ENCODE assay signal across 11 mouse cellular contexts in genomic region chr12:10571643-10572377, GRCm38 (mm10).
DNase-seq lines count a peak whose midpoint lies in the region; ATAC-seq and TF ChIP-seq lines count a peak whose summit lies in the region.
"Had no signal": no experiment of that assay in that cellular context is flagged by ENCODE, and none has a peak within 500 bp of the region (broad histone marks: within the 10 kb centered on the region; RNA-seq: fewer than 3 reads in every experiment).

No protein-coding gene starts in this region.

- no peak overlapping the region for H3K4me3 ChIP-seq in left cerebral cortex, adult 2 months
- no peak overlapping the region for H3K4me3 ChIP-seq in G1E (ENCODE audit: low read depth, low read length)

- H3K9me3 ChIP-seq in G1E (replicated peaks), result no peaks in the 10 kb centered on the region

- DNase-seq in embryo, embryonic 10 days (ENCODE audit: low spot score), result peak; percentile 13
- DNase-seq in embryo, embryonic 9.5 days (ENCODE audit: extremely low spot score), result no peak
- no peak for DNase-seq in left cerebral cortex, adult 2 months (ENCODE audit: extremely low spot score in 1 of 2, low spot score in 2 of 2)
- no peak for DNase-seq in left cerebral cortex, postnatal 36 days (ENCODE audit: low spot score in 2 of 2)
- no peak for DNase-seq in G1E (ENCODE audit: low spot score)
- DNase-seq in forelimb bud, embryonic 11.5 days (ENCODE audit: low read depth, low spot score), result peak; percentile 69
- no peak for DNase-seq in heart, postnatal 36 days
- DNase-seq: cerebellum, adult 9-11 months; kidney, postnatal 25 days; lung, postnatal 36 days had no signal

- no peak overlapping the region for H3K27ac ChIP-seq in left cerebral cortex, adult 2 months

- H3K4me1 ChIP-seq in G1E (ENCODE audit: insufficient read depth, low read depth, low read length), result no peaks in the 10 kb centered on the region

- no peak for ATAC-seq in G1E (ENCODE audit: extremely low read depth, insufficient number of reproducible peaks, low FRiP score, poor library complexity, severe bottlenecking)
- ATAC-seq in CD4-positive, CD25-positive, alpha-beta regulatory T cell, adult 4 months, result no peak

- no peaks in the 10 kb centered on the region for H3K27me3 ChIP-seq in G1E (ENCODE audit: insufficient read depth, low read length)

- intact Hi-C loops in left cerebral cortex, adult 2 months (cut with DNase I), result no loop called here
- intact Hi-C loops in left cerebral cortex, postnatal 36 days (cut with DNase I), result no loop called here
- intact Hi-C loops in heart, postnatal 36 days (cut with DNase I), result no loop called here

- H3K36me3 ChIP-seq in G1E (replicated peaks), result no peaks in the 10 kb centered on the region

- peak; percentile 53 for TF ChIP-seq CTCF in left cerebral cortex, adult 2 months (IDR thresholded peaks at IDR 0.05)
- TF ChIP-seq CTCF in G1E (IDR thresholded peaks at IDR 0.05; ENCODE audit: low read depth, low read length), result peak; percentile 37; the same call in 1 of the 2 replicates

Comparison
In these comparisons a context has a peak if more than half of its experiments do, and no peak if none do; other contexts are left out.
1. DNase-seq: peak in embryo, embryonic 10 days (single experiment) and forelimb bud, embryonic 11.5 days (single experiment); none in embryo, embryonic 9.5 days (single experiment), left cerebral cortex, adult 2 months (0 of 2), left cerebral cortex, postnatal 36 days (0 of 2), G1E (single experiment) and heart, postnatal 36 days (0 of 2).